Mouse (Mus musculus): ENCODE measurements around the gene Fam169b. TPM values are rescaled to one million over a fixed set of nuclear protein-coding genes. Genes with fewer than 3 reads are reported as not detected.

Gene Fam169b
- polyA plus RNA-seq, 1 experiment from 2014 or later, result 1.6 TPM

Other genes with a start within 250 kb of the Fam169b start
- not detected in 2 replicates for gene Pgpep1l, start 9.6 kb upstream of the Fam169b start, polyA plus RNA-seq (2016; fragmentation: Nextera tagmentation; extraction: Ambion mirVana)

All from limb, embryonic 12.5 days (tissue).